13 mouse cellular contexts compared by ENCODE assay signal in genomic region chr1:54639506-54640078, GRCm38 (mm10).
DNase-seq lines count a peak whose midpoint lies in the region; ATAC-seq lines count a peak whose summit lies in the region.
"Had no signal": no experiment of that assay in that cellular context is flagged by ENCODE, and none has a peak within 500 bp of the region (broad histone marks: within the 10 kb centered on the region; RNA-seq: fewer than 3 reads in every experiment).

No protein-coding gene starts in this region.

- H3K36me3 ChIP-seq in neural tube, embryonic 11.5 days (ENCODE audit: control insufficient read depth, insufficient read depth, low read length): no peaks in the 10 kb centered on the region
- no peaks in the 10 kb centered on the region for H3K36me3 ChIP-seq in forebrain, embryonic 16.5 days (ENCODE audit: control insufficient read depth, insufficient read depth)
- no peaks in the 10 kb centered on the region for H3K36me3 ChIP-seq in midbrain, embryonic 12.5 days
- H3K36me3 ChIP-seq: limb, embryonic 12.5 days had no signal

- H3K4me1 ChIP-seq in neural tube, embryonic 11.5 days (ENCODE audit: control insufficient read depth, insufficient read depth, low read length): no peaks in the 10 kb centered on the region
- H3K4me1 ChIP-seq in forebrain, embryonic 16.5 days (replicated peaks; ENCODE audit: control insufficient read depth, insufficient read depth, low read length): peaks cover 10% of the 10 kb centered on the region
- H3K4me1 ChIP-seq in midbrain, embryonic 12.5 days: peaks cover 7% of the 10 kb centered on the region; the same call in 1 of the 2 replicates
- H3K4me1 ChIP-seq: limb, embryonic 12.5 days had no signal

- peak; percentile 45; the same call in 1 of the 2 replicates for ATAC-seq in neural tube, embryonic 11.5 days (ENCODE audit: insufficient read depth, low FRiP score, low TSS enrichment)
- ATAC-seq in forebrain, embryonic 16.5 days: peak; percentile 79
- ATAC-seq in midbrain, embryonic 12.5 days (ENCODE audit: low FRiP score, low read depth): peak; percentile 69
- ATAC-seq in frontal cortex, adult (ENCODE audit: low TSS enrichment): no peak
- ATAC-seq: CD4-positive, CD25-positive, alpha-beta regulatory T cell, adult 4 months; liver, postnatal 0 days had no signal

- no peak for DNase-seq in neural tube, embryonic 11.5 days (ENCODE audit: low spot score)
- no peak for DNase-seq in neural tube, embryonic 10.5 days (ENCODE audit: extremely low spot score, low spot score)
- DNase-seq in lung, postnatal 36 days: no peak
- DNase-seq in layer of hippocampus, adult 9-11 months: no peak
- no peak for DNase-seq in left cerebral cortex, postnatal 14 days (ENCODE audit: low spot score in 2 of 2)
- DNase-seq: heart, postnatal 10 days; kidney, adult 18-20 months; liver, postnatal 0 days had no signal

- H3K4me2 ChIP-seq in neural tube, embryonic 11.5 days (ENCODE audit: low read depth): no peak overlapping the region
- H3K4me2 ChIP-seq in forebrain, embryonic 16.5 days (ENCODE audit: low read length): no peak overlapping the region
- H3K4me2 ChIP-seq in midbrain, embryonic 12.5 days (replicated peaks): no peak overlapping the region
- H3K4me2 ChIP-seq: limb, embryonic 12.5 days had no signal

- WGBS in neural tube, embryonic 11.5 days: 69% methylated on average over 6 of the region's 6 CpGs
- 15% methylated on average over 6 of the region's 6 CpGs for WGBS in forebrain, embryonic 16.5 days
- 50% methylated on average over 6 of the region's 6 CpGs for WGBS in midbrain, embryonic 12.5 days

- H3K27ac ChIP-seq in neural tube, embryonic 11.5 days (ENCODE audit: low read depth, low read length): no peak overlapping the region; the same call in 1 of the 2 replicates
- H3K27ac ChIP-seq in forebrain, embryonic 16.5 days (ENCODE audit: low read length): peak overlapping the region; percentile 88
- H3K27ac ChIP-seq in midbrain, embryonic 12.5 days (replicated peaks): peak overlapping the region; percentile 78
- H3K27ac ChIP-seq: limb, embryonic 12.5 days had no signal

- intact Hi-C loops in left cerebral cortex, postnatal 14 days (cut with DNase I): no loop called here

- H3K9me3 ChIP-seq in neural tube, embryonic 11.5 days (ENCODE audit: control insufficient read depth, low read length): no peaks in the 10 kb centered on the region
- H3K9me3 ChIP-seq in forebrain, embryonic 16.5 days (ENCODE audit: control insufficient read depth, low read length): no peaks in the 10 kb centered on the region
- no peaks in the 10 kb centered on the region for H3K9me3 ChIP-seq in midbrain, embryonic 12.5 days
- H3K9me3 ChIP-seq: limb, embryonic 12.5 days had no signal

- H3K9ac ChIP-seq in neural tube, embryonic 11.5 days (ENCODE audit: low read length): no peak overlapping the region
- no peak overlapping the region for H3K9ac ChIP-seq in forebrain, embryonic 16.5 days (replicated peaks; ENCODE audit: low read depth, low read length)
- no peak overlapping the region for H3K9ac ChIP-seq in midbrain, embryonic 12.5 days (replicated peaks)
- H3K9ac ChIP-seq: limb, embryonic 12.5 days; liver, postnatal 0 days had no signal

- H3K4me3 ChIP-seq in neural tube, embryonic 11.5 days (ENCODE audit: low read depth, low read length): no peak overlapping the region
- H3K4me3 ChIP-seq in forebrain, embryonic 16.5 days (replicated peaks; ENCODE audit: low read length): no peak overlapping the region
- H3K4me3 ChIP-seq in midbrain, embryonic 12.5 days: no peak overlapping the region
- H3K4me3 ChIP-seq: limb, embryonic 12.5 days had no signal

- no peaks in the 10 kb centered on the region for H3K27me3 ChIP-seq in neural tube, embryonic 11.5 days (ENCODE audit: control insufficient read depth, insufficient read depth, low read length)
- no peaks in the 10 kb centered on the region for H3K27me3 ChIP-seq in forebrain, embryonic 16.5 days (replicated peaks; ENCODE audit: control insufficient read depth, insufficient read depth, low read length)
- no peaks in the 10 kb centered on the region for H3K27me3 ChIP-seq in midbrain, embryonic 12.5 days
- H3K27me3 ChIP-seq: limb, embryonic 12.5 days had no signal
